22 mouse cellular contexts compared by ENCODE assay signal in genomic region chr1:37030693-37031092, GRCm38 (mm10). TPM values are rescaled to one million over a fixed set of nuclear protein-coding genes. Genes with fewer than 3 reads are reported as not detected.
A peak's percentile ranks its signal among the peaks of the same experiment; 100 is the strongest.
DNase-seq lines count a peak whose midpoint lies in the region; ATAC-seq and TF ChIP-seq lines count a peak whose summit lies in the region.
"Had no signal": no experiment of that assay in that cellular context is flagged by ENCODE, and none has a peak within 500 bp of the region (broad histone marks: within the 10 kb centered on the region; RNA-seq: fewer than 3 reads in every experiment).

No protein-coding gene starts in this region.

- TF ChIP-seq POLR2A in spleen, adult 2 months (IDR thresholded peaks at IDR 0.05; ENCODE audit: low read depth, low read length), result no peak

- peak; percentile 67 for ATAC-seq in activated CD4-positive, CD25-positive, alpha-beta regulatory T cell, adult 4 months
- ATAC-seq in intestine, postnatal 0 days, result peak; percentile 38; the same call in 1 of the 2 replicates
- no peak for ATAC-seq in stomach, postnatal 0 days (ENCODE audit: low FRiP score, low TSS enrichment)
- no peak for ATAC-seq in hindbrain, embryonic 14.5 days (ENCODE audit: low FRiP score)
- ATAC-seq in heart, embryonic 11.5 days (replicated peaks; ENCODE audit: insufficient number of reproducible peaks, low FRiP score, low TSS enrichment), result no peak

- WGBS in spleen, adult 2 months, result 63% methylated on average over 2 of the region's 2 CpGs
- WGBS in intestine, postnatal 0 days, result 40% methylated on average over 2 of the region's 2 CpGs
- 63% methylated on average over 2 of the region's 2 CpGs for WGBS in stomach, postnatal 0 days
- 85% methylated on average over 2 of the region's 2 CpGs for WGBS in hindbrain, embryonic 14.5 days
- WGBS in heart, embryonic 11.5 days (ENCODE audit: insufficient replicate concordance), result 53% methylated on average over 2 of the region's 2 CpGs

- TF ChIP-seq EP300 in stomach, postnatal 0 days (optimal IDR thresholded peaks at IDR 0.05), result no peak

- H3K4me2 ChIP-seq in intestine, postnatal 0 days (replicated peaks; ENCODE audit: low read depth), result no peak overlapping the region
- no peak overlapping the region for H3K4me2 ChIP-seq in stomach, postnatal 0 days (replicated peaks; ENCODE audit: low read depth)
- no peak overlapping the region for H3K4me2 ChIP-seq in hindbrain, embryonic 14.5 days (replicated peaks)
- no peak overlapping the region for H3K4me2 ChIP-seq in heart, embryonic 11.5 days
- H3K4me2 ChIP-seq: liver, embryonic 15.5 days; neural tube, embryonic 12.5 days had no signal

- H3K27me3 ChIP-seq in spleen, adult 2 months (ENCODE audit: control insufficient read depth, insufficient read depth, low read length), result no peaks in the 10 kb centered on the region
- H3K27me3 ChIP-seq in intestine, postnatal 0 days (replicated peaks; ENCODE audit: control insufficient read depth, insufficient read depth, low read length), result no peaks in the 10 kb centered on the region
- H3K27me3 ChIP-seq in stomach, postnatal 0 days (ENCODE audit: control insufficient read depth, insufficient read depth, low read length), result no peaks in the 10 kb centered on the region
- H3K27me3 ChIP-seq in hindbrain, embryonic 14.5 days (ENCODE audit: control insufficient read depth, insufficient read depth, low read length), result no peaks in the 10 kb centered on the region
- no peaks in the 10 kb centered on the region for H3K27me3 ChIP-seq in heart, embryonic 11.5 days (ENCODE audit: control insufficient read depth, insufficient read depth, low read length)
- H3K27me3 ChIP-seq: heart, embryonic 12.5 days; neural tube, embryonic 12.5 days had no signal

- TF ChIP-seq CTCF in spleen, adult 2 months (IDR thresholded peaks at IDR 0.05; ENCODE audit: extremely low read depth, insufficient read depth, insufficient read length, insufficient replicate concordance), result no peak
- no peak for TF ChIP-seq CTCF in intestine, postnatal 0 days (IDR thresholded peaks at IDR 0.05; ENCODE audit: low read depth)
- no peak for TF ChIP-seq CTCF in stomach, postnatal 0 days (IDR thresholded peaks at IDR 0.05; ENCODE audit: low read depth)

- no peak overlapping the region for H3K9ac ChIP-seq in intestine, postnatal 0 days (ENCODE audit: low read depth, low read length)
- H3K9ac ChIP-seq in stomach, postnatal 0 days (ENCODE audit: low read length), result no peak overlapping the region
- H3K9ac ChIP-seq in hindbrain, embryonic 14.5 days, result no peak overlapping the region
- no peak overlapping the region for H3K9ac ChIP-seq in heart, embryonic 11.5 days (ENCODE audit: low read depth, low read length)
- H3K9ac ChIP-seq: heart, embryonic 12.5 days; limb, embryonic 13.5 days; liver, embryonic 15.5 days; neural tube, embryonic 12.5 days had no signal

- H3K36me3 ChIP-seq in spleen, adult 2 months (ENCODE audit: control insufficient read depth, insufficient read depth, low read length), result no peaks in the 10 kb centered on the region
- H3K36me3 ChIP-seq in intestine, postnatal 0 days (ENCODE audit: control insufficient read depth, insufficient read depth), result no peaks in the 10 kb centered on the region
- H3K36me3 ChIP-seq in stomach, postnatal 0 days (ENCODE audit: control insufficient read depth, insufficient read depth, low read length), result no peaks in the 10 kb centered on the region
- H3K36me3 ChIP-seq in hindbrain, embryonic 14.5 days (replicated peaks; ENCODE audit: control insufficient read depth, insufficient read depth), result no peaks in the 10 kb centered on the region
- H3K36me3 ChIP-seq in heart, embryonic 11.5 days (ENCODE audit: control insufficient read depth, insufficient read depth, low read length), result no peaks in the 10 kb centered on the region
- H3K36me3 ChIP-seq: heart, embryonic 12.5 days; limb, embryonic 13.5 days; liver, embryonic 15.5 days; midbrain, embryonic 10.5 days; neural tube, embryonic 12.5 days had no signal

- 0 out of 2 replicates have a peak overlapping the region, but pooled peaks have one; percentile 18 for H3K27ac ChIP-seq in spleen, adult 2 months (ENCODE audit: insufficient read depth, low read length)
- H3K27ac ChIP-seq in intestine, postnatal 0 days (ENCODE audit: low read depth, low read length), result no peak overlapping the region
- H3K27ac ChIP-seq in stomach, postnatal 0 days (replicated peaks), result peak overlapping the region; percentile 88
- no peak overlapping the region for H3K27ac ChIP-seq in hindbrain, embryonic 14.5 days
- H3K27ac ChIP-seq in heart, embryonic 11.5 days (ENCODE audit: low read depth, low read length), result no peak overlapping the region
- H3K27ac ChIP-seq: kidney, postnatal 0 days; layer of hippocampus, adult 2 months; limb, embryonic 13.5 days; liver, embryonic 15.5 days; midbrain, embryonic 10.5 days; neural tube, embryonic 12.5 days had no signal

- intact Hi-C loops in left cerebral cortex, postnatal 4 days (cut with DNase I), result no loop called here

- peak in 1 of 2 experiments; percentile 14 for DNase-seq in spleen, adult 2 months (ENCODE audit: low read depth in 1 of 2, low spot score in 2 of 2)
- no peak for DNase-seq in spleen, adult 12 weeks (ENCODE audit: low spot score)
- DNase-seq in stomach, postnatal 0 days (ENCODE audit: low spot score), result no peak
- DNase-seq in hindbrain, embryonic 14.5 days (ENCODE audit: low spot score), result no peak
- DNase-seq in left cerebral cortex, postnatal 4 days, result no peak
- DNase-seq: adrenal gland, postnatal 10 days; B cell, adult 2 months; cerebellum, adult 11-12 months; gastrocnemius, postnatal 36 days; heart, postnatal 4 days; lung, postnatal 10 days; thymus, adult 2 months had no signal

- no peaks in the 10 kb centered on the region for H3K9me3 ChIP-seq in intestine, postnatal 0 days (ENCODE audit: control insufficient read depth)
- H3K9me3 ChIP-seq in stomach, postnatal 0 days (ENCODE audit: control insufficient read depth, low read length), result no peaks in the 10 kb centered on the region
- H3K9me3 ChIP-seq in hindbrain, embryonic 14.5 days (ENCODE audit: control insufficient read depth, low read length), result no peaks in the 10 kb centered on the region
- H3K9me3 ChIP-seq in heart, embryonic 11.5 days (replicated peaks; ENCODE audit: control insufficient read depth, low read length), result no peaks in the 10 kb centered on the region
- H3K9me3 ChIP-seq: heart, embryonic 12.5 days; limb, embryonic 13.5 days; liver, embryonic 15.5 days; midbrain, embryonic 10.5 days; neural tube, embryonic 12.5 days had no signal

- no peak overlapping the region for H3K4me3 ChIP-seq in spleen, adult 2 months (ENCODE audit: extremely low read depth, insufficient read depth, insufficient read length)
- H3K4me3 ChIP-seq in intestine, postnatal 0 days (ENCODE audit: low read depth, low read length), result no peak overlapping the region
- H3K4me3 ChIP-seq in stomach, postnatal 0 days (ENCODE audit: low read depth, low read length), result no peak overlapping the region
- no peak overlapping the region for H3K4me3 ChIP-seq in hindbrain, embryonic 14.5 days (replicated peaks; ENCODE audit: low read length)
- no peak overlapping the region for H3K4me3 ChIP-seq in heart, embryonic 11.5 days (ENCODE audit: low read depth, low read length)
- H3K4me3 ChIP-seq: heart, embryonic 12.5 days; layer of hippocampus, adult 2 months; limb, embryonic 13.5 days; liver, embryonic 15.5 days; midbrain, embryonic 10.5 days; neural tube, embryonic 12.5 days had no signal

- peaks cover 3% of the 10 kb centered on the region; the same call in 1 of the 2 replicates for H3K4me1 ChIP-seq in spleen, adult 2 months (ENCODE audit: control insufficient read depth, insufficient read depth, insufficient read length)
- 0 out of 2 replicates have a peak, but pooled peaks cover 6% of the 10 kb centered on the region for H3K4me1 ChIP-seq in intestine, postnatal 0 days (replicated peaks; ENCODE audit: control insufficient read depth, insufficient read depth, low read length)
- no peaks in the 10 kb centered on the region; the same call in 1 of the 2 replicates for H3K4me1 ChIP-seq in stomach, postnatal 0 days (replicated peaks; ENCODE audit: control insufficient read depth, insufficient read depth)
- H3K4me1 ChIP-seq in hindbrain, embryonic 14.5 days (replicated peaks; ENCODE audit: control insufficient read depth, insufficient read depth, low read length), result peaks cover 7% of the 10 kb centered on the region; the same call in 1 of the 2 replicates
- H3K4me1 ChIP-seq in heart, embryonic 11.5 days (ENCODE audit: control insufficient read depth, insufficient read depth, low read length), result no peaks in the 10 kb centered on the region

RNA-seq across cellular contexts. Expression of gene Vwa3b, which starts 4.3 kb away (rescaled TPM):
- polyA plus RNA-seq in spleen, adult 2 months (2012; rRNA removed), result 0.21 and 0.23 TPM in 2 replicates
- polyA plus RNA-seq in activated CD4-positive, CD25-positive, alpha-beta regulatory T cell, adult 4 months (2017; shearing (Covaris generic)), result 1 to 10 TPM; 1.3 to 3.3 TPM
- 1.1 and 1.2 TPM in 2 replicates for polyA plus RNA-seq in intestine, postnatal 0 days (2015; fragmentation: Nextera tagmentation; extraction: Ambion mirVana)
- polyA plus RNA-seq in stomach, postnatal 0 days (2015; fragmentation: Nextera tagmentation; extraction: Ambion mirVana), result 1.1 and 1.7 TPM in 2 replicates
- 1.0 and 2.2 TPM in 2 replicates for polyA plus RNA-seq in hindbrain, embryonic 14.5 days (2014; fragmentation: Nextera tagmentation; extraction: Ambion mirVana)
- polyA plus RNA-seq in heart, embryonic 11.5 days (2014; fragmentation: Nextera tagmentation; extraction: Ambion mirVana), result 0.25 TPM in 1 of 2 replicates, not detected in the other
- total RNA-seq in left cerebral cortex, postnatal 4 days (2021), result 1 to 10 TPM; 2.1 to 4.2 TPM
- polyA plus RNA-seq: heart, embryonic 12.5 days; liver, embryonic 15.5 days had no signal

Comparison
In these comparisons a context has a peak if more than half of its experiments do, and no peak if none do; other contexts are left out.
1. H3K27ac ChIP-seq: peak in spleen, adult 2 months (single experiment) and stomach, postnatal 0 days (single experiment); none in intestine, postnatal 0 days (single experiment), hindbrain, embryonic 14.5 days (single experiment) and heart, embryonic 11.5 days (single experiment).
2. ATAC-seq: peak in activated CD4-positive, CD25-positive, alpha-beta regulatory T cell, adult 4 months (single experiment) and intestine, postnatal 0 days (single experiment); none in stomach, postnatal 0 days (single experiment), hindbrain, embryonic 14.5 days (single experiment) and heart, embryonic 11.5 days (single experiment).